Mouse (Mus musculus) hematopoietic multipotent progenitor cell, adult 10-12 weeks (in vitro differentiated cells): ENCODE measurements around the gene Olfr1053. TPM values are rescaled to one million over a fixed set of nuclear protein-coding genes. Genes with fewer than 3 reads are reported as not detected.

ENCODE experiments used
- polyA plus RNA-seq: library from polyadenylated mRNA; stranded (reverse); fragments of >175 nt; gene quantifications from 2 replicates; pipeline ENCODE4 v1.2.3, GENCODE M21; 2012; ENCODE audit warnings: low replicate concordance

Gene Olfr1053
- polyA plus RNA-seq, result not detected in 2 replicates

GRCm38 (mm10) chr2:86315184-86315583 is at the start of gene Olfr1053:
Gene Olfr1053 (minus strand): TSS chr2:86315284.

GRCm38 (mm10) chr2:86362369-86362768 is 47.3 kb upstream of the Olfr1053 start, which contains the start of gene Olfr1056:
Gene Olfr1056 (minus strand): TSS chr2:86362469.

DNA sequence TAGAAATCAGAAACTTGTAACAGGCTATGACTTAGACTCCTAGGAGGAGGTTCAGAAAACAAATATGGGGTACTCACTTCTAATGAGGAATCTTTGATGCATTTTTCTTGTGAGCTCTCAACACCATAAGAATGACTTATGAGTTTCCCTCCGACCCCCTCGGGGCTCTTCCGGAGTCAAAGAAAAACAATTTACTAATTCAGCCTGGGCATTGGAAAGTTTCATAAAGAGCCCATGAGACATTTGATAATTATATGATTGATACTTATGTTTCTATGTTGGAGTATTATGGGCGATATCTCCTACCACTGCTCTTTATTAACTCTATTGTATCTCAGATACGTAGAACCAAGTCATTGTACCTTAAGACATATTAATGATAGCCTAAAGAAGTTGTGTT is 35.1 kb upstream of the Olfr1053 start, which contains the start of gene Olfr1055:
TSS of gene Olfr1055 (minus strand) at position 101 of the 400 bp plus-strand sequence.

DNA sequence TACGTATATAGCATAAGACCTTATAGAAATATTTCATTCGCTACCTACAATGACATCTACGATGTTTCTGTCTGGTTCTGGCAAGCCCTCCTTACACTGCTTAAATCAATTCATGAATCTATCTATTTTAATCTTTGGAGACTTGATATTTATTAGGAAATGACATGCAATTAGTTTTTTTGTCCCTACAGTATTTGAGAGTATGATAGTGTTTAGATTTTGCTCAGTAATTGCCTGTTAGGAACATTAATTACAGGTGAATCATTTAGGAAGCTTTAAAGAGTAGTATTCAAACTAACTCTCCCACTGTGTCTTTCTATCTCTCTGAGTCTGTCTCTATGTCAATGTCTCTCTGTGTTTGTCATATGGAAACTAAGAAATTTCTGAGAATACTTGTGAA is 20.2 kb upstream of the Olfr1053 start, which contains the start of gene Olfr1054:
TSS of gene Olfr1054 (minus strand) at position 101 of the 400 bp plus-strand sequence.

GRCm38 (mm10) chr2:86292155-86292554 is 22.9 kb downstream of the Olfr1053 start, which contains the start of gene Olfr1052:
Gene Olfr1052 (plus strand): TSS chr2:86292455.

GRCm38 (mm10) chr2:86278988-86279387 is 36.1 kb downstream of the Olfr1053 start, which contains the start of gene Olfr1051:
Gene Olfr1051 (minus strand): TSS chr2:86279088.

Other genes with a start within 250 kb of the Olfr1053 start
- not detected in 2 replicates for gene Olfr1036, start 241.3 kb downstream of the Olfr1053 start, polyA plus RNA-seq
- gene Olfr1037, start 227.9 kb downstream of the Olfr1053 start, polyA plus RNA-seq, result not detected in 2 replicates
- not detected in 2 replicates for gene Olfr1039, start 179.4 kb downstream of the Olfr1053 start, polyA plus RNA-seq
- gene Olfr1040, start 168.6 kb downstream of the Olfr1053 start, polyA plus RNA-seq, result not detected in 2 replicates
- gene Olfr1042, start 153.4 kb downstream of the Olfr1053 start, polyA plus RNA-seq, result not detected in 2 replicates
- gene Olfr1043, start 147.8 kb downstream of the Olfr1053 start, polyA plus RNA-seq, result not detected in 2 replicates
- 0.09 TPM in 1 of 2 replicates, not detected in the other for gene Olfr1044, start 137.5 kb downstream of the Olfr1053 start, polyA plus RNA-seq
- not detected in 2 replicates for gene Olfr52, start 129.6 kb downstream of the Olfr1053 start, polyA plus RNA-seq
- not detected in 2 replicates for gene Olfr1045, start 112.3 kb downstream of the Olfr1053 start, polyA plus RNA-seq
- not detected in 2 replicates for gene Olfr1046, start 96.0 kb downstream of the Olfr1053 start, polyA plus RNA-seq
- gene Olfr1047, start 83.9 kb downstream of the Olfr1053 start, polyA plus RNA-seq, result not detected in 2 replicates
- not detected in 2 replicates for gene Olfr1048, start 75.0 kb downstream of the Olfr1053 start, polyA plus RNA-seq
- gene Olfr1049, start 57.0 kb downstream of the Olfr1053 start, polyA plus RNA-seq, result not detected in 2 replicates
- gene Olfr1051, start 36.2 kb downstream of the Olfr1053 start, polyA plus RNA-seq, result not detected in 2 replicates
- gene Olfr1052, start 22.8 kb downstream of the Olfr1053 start, polyA plus RNA-seq, result not detected in 2 replicates
- not detected in 2 replicates for gene Olfr1054, start 20.1 kb upstream of the Olfr1053 start, polyA plus RNA-seq
- gene Olfr1055, start 35.0 kb upstream of the Olfr1053 start, polyA plus RNA-seq, result not detected in 2 replicates
- gene Olfr1056, start 47.2 kb upstream of the Olfr1053 start, polyA plus RNA-seq, result not detected in 2 replicates
- not detected in 2 replicates for gene Olfr1057, start 63.1 kb upstream of the Olfr1053 start, polyA plus RNA-seq
- not detected in 2 replicates for gene Olfr1058, start 73.3 kb upstream of the Olfr1053 start, polyA plus RNA-seq
- gene Olfr1061, start 98.8 kb upstream of the Olfr1053 start, polyA plus RNA-seq, result not detected in 2 replicates
- not detected in 2 replicates for gene Olfr1062, start 111.5 kb upstream of the Olfr1053 start, polyA plus RNA-seq
- gene Olfr1065, start 135.3 kb upstream of the Olfr1053 start, polyA plus RNA-seq, result not detected in 2 replicates
- not detected in 2 replicates for gene Olfr1066, start 141.0 kb upstream of the Olfr1053 start, polyA plus RNA-seq
- not detected in 2 replicates for gene Olfr228, start 172.1 kb upstream of the Olfr1053 start, polyA plus RNA-seq
- gene Olfr1076, start 193.2 kb upstream of the Olfr1053 start, polyA plus RNA-seq, result not detected in 2 replicates
- gene Olfr1079, start 227.2 kb upstream of the Olfr1053 start, polyA plus RNA-seq, result not detected in 2 replicates
- gene Olfr1080, start 243.0 kb upstream of the Olfr1053 start, polyA plus RNA-seq, result not detected in 2 replicates